In genomic region chr17:72603118-72603885, GRCm38 (mm10) we compare ENCODE assay signal across 8 mouse cellular contexts. TPM values are rescaled to one million over a fixed set of nuclear protein-coding genes. Genes with fewer than 3 reads are reported as not detected.
DNase-seq lines count a peak whose midpoint lies in the region; ATAC-seq and TF ChIP-seq lines count a peak whose summit lies in the region.

No protein-coding gene starts in this region.

- no peaks in the 10 kb centered on the region for H3K9me3 ChIP-seq in forebrain, embryonic 10.5 days
- no peaks in the 10 kb centered on the region for H3K9me3 ChIP-seq in heart, embryonic 14.5 days (ENCODE audit: control insufficient read depth, low read length)
- H3K9me3 ChIP-seq in kidney, embryonic 14.5 days (ENCODE audit: control insufficient read depth, low read length): no peaks in the 10 kb centered on the region
- no peaks in the 10 kb centered on the region for H3K9me3 ChIP-seq in stomach, embryonic 16.5 days (replicated peaks; ENCODE audit: control insufficient read depth, low read length)

- WGBS in forebrain, embryonic 10.5 days: under 1% methylated on average over 40 of the region's 40 CpGs
- WGBS in heart, embryonic 14.5 days: 1% methylated on average over 40 of the region's 40 CpGs
- under 1% methylated on average over 40 of the region's 40 CpGs for WGBS in kidney, embryonic 14.5 days
- WGBS in liver, adult 2 months: 4% methylated on average over 40 of the region's 40 CpGs
- WGBS in stomach, embryonic 16.5 days: 3% methylated on average over 40 of the region's 40 CpGs

- H3K79me2 ChIP-seq in liver, adult 2 months (ENCODE audit: control insufficient read depth, insufficient read depth, low read length): no peaks in the 10 kb centered on the region
- no peaks in the 10 kb centered on the region for H3K79me2 ChIP-seq in myocyte (ENCODE audit: control insufficient read depth, insufficient read depth)

- no peak overlapping the region for H3K27ac ChIP-seq in forebrain, embryonic 10.5 days
- no peak overlapping the region for H3K27ac ChIP-seq in heart, embryonic 14.5 days (replicated peaks in 1 of 2; ENCODE audit: control insufficient read depth in 1 of 2, insufficient read depth in 1 of 2, low read depth in 2 of 2, low read length in 2 of 2)
- H3K27ac ChIP-seq in kidney, embryonic 14.5 days (ENCODE audit: low read depth, low read length): no peak overlapping the region
- no peak overlapping the region for H3K27ac ChIP-seq in liver, adult 2 months (replicated peaks; ENCODE audit: insufficient read depth, low read depth, low read length)
- H3K27ac ChIP-seq in stomach, embryonic 16.5 days (ENCODE audit: low read length): no peak overlapping the region

- peak overlapping the region; percentile 83 for H3K4me2 ChIP-seq in heart, embryonic 14.5 days (ENCODE audit: low read length)
- H3K4me2 ChIP-seq in kidney, embryonic 14.5 days (replicated peaks; ENCODE audit: low read depth, low read length): peak overlapping the region; percentile 83
- no peak overlapping the region for H3K4me2 ChIP-seq in myocyte (ENCODE audit: low read depth)
- H3K4me2 ChIP-seq in stomach, embryonic 16.5 days (ENCODE audit: low read depth, low read length): peak overlapping the region; percentile 34; the same call in 1 of the 2 replicates

- H3K4me1 ChIP-seq in forebrain, embryonic 10.5 days: peaks cover 24% of the 10 kb centered on the region
- H3K4me1 ChIP-seq in heart, embryonic 14.5 days (ENCODE audit: control insufficient read depth in 2 of 2, insufficient read depth in 2 of 2, low read length in 2 of 2): peaks cover 4 to 9% of the 10 kb centered on the region in 2 experiments; a peak in 3 of 4 replicates
- H3K4me1 ChIP-seq in kidney, embryonic 14.5 days (ENCODE audit: control insufficient read depth, insufficient read depth, low read length): peaks cover 6% of the 10 kb centered on the region; the same call in 1 of the 2 replicates
- H3K4me1 ChIP-seq in liver, adult 2 months (ENCODE audit: control insufficient read depth, insufficient read depth, low read length): no peaks in the 10 kb centered on the region
- peaks cover 4% of the 10 kb centered on the region; the same call in 1 of the 2 replicates for H3K4me1 ChIP-seq in stomach, embryonic 16.5 days (ENCODE audit: control insufficient read depth, insufficient read depth, low read length)

- H3K27me3 ChIP-seq in forebrain, embryonic 10.5 days (ENCODE audit: poor library complexity, severe bottlenecking): peaks cover 45% of the 10 kb centered on the region
- peaks cover 35% of the 10 kb centered on the region for H3K27me3 ChIP-seq in heart, embryonic 14.5 days (ENCODE audit: control insufficient read depth, insufficient read depth, low read length)
- peaks cover 32% of the 10 kb centered on the region for H3K27me3 ChIP-seq in kidney, embryonic 14.5 days (ENCODE audit: control insufficient read depth, insufficient read depth, low read length)
- H3K27me3 ChIP-seq in liver, adult 2 months (ENCODE audit: control insufficient read depth, insufficient read depth, low read length): peaks cover 18% of the 10 kb centered on the region
- H3K27me3 ChIP-seq in myocyte (ENCODE audit: control insufficient read depth, insufficient read depth, insufficient read length): no peaks in the 10 kb centered on the region
- H3K27me3 ChIP-seq in stomach, embryonic 16.5 days (ENCODE audit: control insufficient read depth, insufficient read depth, low read length): peaks cover 27% of the 10 kb centered on the region

- H3ac ChIP-seq in myocyte (ENCODE audit: control insufficient read depth, insufficient read length): no peak overlapping the region

- no peaks in the 10 kb centered on the region for H3K36me3 ChIP-seq in forebrain, embryonic 10.5 days (replicated peaks)
- H3K36me3 ChIP-seq in heart, embryonic 14.5 days (ENCODE audit: control insufficient read depth, insufficient read depth, low read length): no peaks in the 10 kb centered on the region
- H3K36me3 ChIP-seq in kidney, embryonic 14.5 days (ENCODE audit: control insufficient read depth, insufficient read depth, low read length): no peaks in the 10 kb centered on the region
- H3K36me3 ChIP-seq in liver, adult 2 months (ENCODE audit: control insufficient read depth, insufficient read depth, low read length): no peaks in the 10 kb centered on the region
- no peaks in the 10 kb centered on the region for H3K36me3 ChIP-seq in myocyte (ENCODE audit: control insufficient read depth, insufficient read depth)
- H3K36me3 ChIP-seq in stomach, embryonic 16.5 days (ENCODE audit: control insufficient read depth, insufficient read depth, low read length): no peaks in the 10 kb centered on the region

- DNase-seq in 3134 (ENCODE audit: extremely low read depth, insufficient read length, low spot score): peak; percentile 21
- DNase-seq in adrenal gland, postnatal 36 days: peak; percentile 81 to 85
- DNase-seq in forebrain, embryonic 10.5 days (ENCODE audit: extremely low spot score, low spot score): peak; percentile 88
- DNase-seq in liver, adult 2 months (ENCODE audit: extremely low read depth, low read depth, low spot score): peak; percentile 12

- TF ChIP-seq POLR2A in liver, adult 2 months (IDR thresholded peaks at IDR 0.05; ENCODE audit: extremely low read depth, insufficient read depth, low read length): no peak
- no peak for TF ChIP-seq POLR2A in myocyte (IDR thresholded peaks at IDR 0.05; ENCODE audit: insufficient read length, low read depth)

- ATAC-seq in heart, embryonic 14.5 days (ENCODE audit: insufficient number of reproducible peaks, insufficient read depth, low FRiP score, low read depth): peak; percentile 70; the same call in 1 of the 2 replicates
- ATAC-seq in kidney, embryonic 14.5 days (ENCODE audit: low FRiP score, low TSS enrichment): peak; percentile 84
- ATAC-seq in stomach, embryonic 16.5 days (ENCODE audit: insufficient read depth, low FRiP score): peak; percentile 52; the same call in 1 of the 2 replicates

- no peak overlapping the region for H3K9ac ChIP-seq in heart, embryonic 14.5 days (ENCODE audit: low read length)
- H3K9ac ChIP-seq in kidney, embryonic 14.5 days (ENCODE audit: low read depth, low read length): no peak overlapping the region
- H3K9ac ChIP-seq in liver, adult 2 months (ENCODE audit: low read depth, low read length): no peak overlapping the region
- H3K9ac ChIP-seq in stomach, embryonic 16.5 days (ENCODE audit: low read length): no peak overlapping the region

- no peak for TF ChIP-seq CTCF in liver, adult 2 months (IDR thresholded peaks at IDR 0.05; ENCODE audit: low read depth, low read length)

- peak overlapping the region; percentile 64 for H3K4me3 ChIP-seq in forebrain, embryonic 10.5 days
- H3K4me3 ChIP-seq in heart, embryonic 14.5 days (ENCODE audit: control insufficient read depth in 1 of 2, insufficient read depth in 1 of 2, low read depth in 1 of 2, low read length in 2 of 2): peak overlapping the region in 1 of 2 experiments; percentile 47; a peak in 1 of 4 replicates
- H3K4me3 ChIP-seq in kidney, embryonic 14.5 days (ENCODE audit: low read length): peak overlapping the region; percentile 44
- no peak overlapping the region for H3K4me3 ChIP-seq in liver, adult 2 months (ENCODE audit: insufficient read depth, low read depth, low read length)
- no peak overlapping the region for H3K4me3 ChIP-seq in myocyte
- peak overlapping the region; percentile 48 for H3K4me3 ChIP-seq in stomach, embryonic 16.5 days (replicated peaks; ENCODE audit: low read length)

TF ChIP-seq in myocyte, 11 proteins besides CTCF, POLR2A, EP300 and RAD21:
- no peak for TF ChIP-seq MYOD1 (IDR thresholded peaks at IDR 0.05; ENCODE audit: control insufficient read depth in 1 of 3, insufficient read length in 2 of 3, low read depth in 2 of 3)
- TF ChIP-seq POLR2AphosphoS2 (IDR thresholded peaks at IDR 0.05; ENCODE audit: insufficient read length, low read depth): no peak
- TF ChIP-seq REST (IDR thresholded peaks at IDR 0.05; ENCODE audit: insufficient read depth, insufficient read length): peak; percentile 90
- TF ChIP-seq TCF3 (IDR thresholded peaks at IDR 0.05; ENCODE audit: insufficient read length, low read depth): no peak
- no peak for TF ChIP-seq E2F4 (IDR thresholded peaks at IDR 0.05; ENCODE audit: insufficient read depth)
- no peak for TF ChIP-seq CEBPB (IDR thresholded peaks at IDR 0.05; ENCODE audit: insufficient read depth, poor library complexity, severe bottlenecking)
- no peak for TF ChIP-seq TCF12 (IDR thresholded peaks at IDR 0.05; ENCODE audit: insufficient read depth, poor library complexity, severe bottlenecking)
- TF ChIP-seq MYOG (IDR thresholded peaks at IDR 0.05; ENCODE audit: control insufficient read depth in 1 of 3, insufficient read depth in 1 of 3, insufficient read length in 2 of 3, low read depth in 2 of 3): no peak
- no peak for TF ChIP-seq USF1 (IDR thresholded peaks at IDR 0.05; ENCODE audit: low read depth)

RNA-seq across cellular contexts. Expression of gene Alk, which starts 1.1 kb away (rescaled TPM):
- total RNA-seq in adrenal gland, postnatal 36 days (2021): not detected
- polyA plus RNA-seq in forebrain, embryonic 10.5 days (2016; fragmentation: Nextera tagmentation; extraction: Ambion mirVana): 0.09 and 0.14 TPM in 2 replicates
- polyA plus RNA-seq in heart, embryonic 14.5 days (2014; fragmentation: Nextera tagmentation; extraction: Ambion mirVana): 0.14 and 0.27 TPM in 2 replicates
- 0.11 and 0.20 TPM in 2 replicates for polyA plus RNA-seq in kidney, embryonic 14.5 days (2014; fragmentation: Nextera tagmentation; extraction: Ambion mirVana)
- not detected in 2 replicates for total RNA-seq in liver, adult 2 months (2014; rRNA removed)
- 0.04 TPM in 1 of 2 replicates, not detected in the other for polyA plus RNA-seq in liver, adult 2 months (2012; rRNA removed)
- not detected for polyA plus RNA-seq in myocyte (2012; fragmentation: generic; extraction: Trizol)
- 1.5 and 1.9 TPM in 2 replicates for polyA plus RNA-seq in stomach, embryonic 16.5 days (2015; fragmentation: Nextera tagmentation; extraction: Ambion mirVana)

Comparison
In these comparisons a context has a peak if more than half of its experiments do, and no peak if none do; other contexts are left out.
1. DNase-seq: peak in every context shown above with its lines; median percentile 88 in forebrain, embryonic 10.5 days; 83 in adrenal gland, postnatal 36 days; 21 in 3134; 12 in liver, adult 2 months.
2. H3K4me3 ChIP-seq: peak in forebrain, embryonic 10.5 days (single experiment), kidney, embryonic 14.5 days (single experiment) and stomach, embryonic 16.5 days (single experiment); none in liver, adult 2 months (single experiment) and myocyte (single experiment).
3. Peak in every context shown above with its lines, with median percentiles within 50 percentile points of each other: ATAC-seq.